Mouse (Mus musculus): ENCODE measurements around the gene Gpr155. TPM values are rescaled to one million over a fixed set of nuclear protein-coding genes. Genes with fewer than 3 reads are reported as not detected.
A peak's percentile ranks its signal among the peaks of the same experiment; 100 is the strongest.

Gene Gpr155
- total RNA-seq, 2 experiments from 2014 or later, result 9.9 to 12.3 TPM

DNA sequence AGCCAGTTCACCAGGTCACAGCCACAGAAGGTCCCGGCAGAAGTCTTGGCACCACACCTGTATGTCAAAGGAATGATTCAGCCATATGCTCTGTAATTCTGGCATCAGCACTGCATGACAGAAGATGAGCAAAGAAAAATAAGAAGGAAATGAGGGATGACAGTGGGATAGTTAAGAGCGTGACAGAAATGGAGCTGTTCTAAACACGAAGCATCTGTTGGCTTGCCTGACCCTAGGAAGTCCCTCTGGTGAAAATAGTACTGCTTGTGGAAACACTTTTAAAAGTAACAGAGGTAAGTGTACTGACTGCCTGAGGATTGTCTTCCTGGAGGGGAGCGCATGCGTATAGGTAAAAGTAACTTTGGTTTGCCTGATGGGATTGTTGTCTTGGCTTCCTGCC, 42.7 kb downstream of the Gpr155 start:
- intact Hi-C loops (cut with DNase I), result no loop called here
- DNase-seq (ENCODE audit: low spot score), result no peak

DNA sequence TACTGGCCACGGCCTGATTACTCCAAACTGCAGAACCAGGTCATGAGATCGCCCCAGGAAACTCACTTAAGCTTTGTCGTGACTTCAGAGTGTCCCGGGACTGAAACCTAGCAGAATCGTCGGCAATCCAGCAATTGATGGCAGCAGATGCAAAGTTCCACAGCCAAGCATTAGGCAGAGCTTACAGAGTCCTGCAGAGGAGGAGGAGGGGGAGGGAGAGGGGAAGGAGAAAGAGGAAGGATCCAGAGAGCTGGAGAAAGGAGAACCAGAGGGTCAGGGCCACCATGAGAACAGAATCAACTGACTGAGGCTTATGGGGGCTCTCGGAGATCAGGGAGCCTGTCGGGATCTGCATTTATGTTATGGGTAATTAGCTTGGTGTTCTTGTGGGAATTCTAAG, 48.0 kb downstream of the Gpr155 start:
- intact Hi-C loops (cut with DNase I), result no loop called here
- no peak for DNase-seq (ENCODE audit: low spot score)

DNA sequence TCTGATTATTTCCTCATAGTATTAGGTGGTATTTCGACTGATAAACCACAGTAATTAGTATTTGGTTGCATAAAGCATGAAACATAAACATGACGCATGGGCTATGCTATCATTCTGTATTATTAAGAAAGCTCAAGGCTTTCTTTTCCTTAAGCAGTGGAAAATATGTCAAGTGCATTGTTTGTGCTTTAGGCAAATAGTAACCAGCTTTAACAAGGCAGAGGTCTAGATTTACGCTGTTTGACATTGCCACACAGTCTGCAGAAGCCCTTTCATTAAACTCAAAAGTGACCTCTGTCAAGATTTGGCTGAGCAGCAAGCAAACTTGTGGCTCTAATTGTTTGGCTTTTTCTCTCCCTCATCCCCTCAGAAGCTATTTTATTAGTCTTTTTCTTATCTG, 50.4 kb downstream of the Gpr155 start:
- DNase-seq (ENCODE audit: low spot score), result no peak
- intact Hi-C loops (cut with DNase I), result no loop called here

DNA sequence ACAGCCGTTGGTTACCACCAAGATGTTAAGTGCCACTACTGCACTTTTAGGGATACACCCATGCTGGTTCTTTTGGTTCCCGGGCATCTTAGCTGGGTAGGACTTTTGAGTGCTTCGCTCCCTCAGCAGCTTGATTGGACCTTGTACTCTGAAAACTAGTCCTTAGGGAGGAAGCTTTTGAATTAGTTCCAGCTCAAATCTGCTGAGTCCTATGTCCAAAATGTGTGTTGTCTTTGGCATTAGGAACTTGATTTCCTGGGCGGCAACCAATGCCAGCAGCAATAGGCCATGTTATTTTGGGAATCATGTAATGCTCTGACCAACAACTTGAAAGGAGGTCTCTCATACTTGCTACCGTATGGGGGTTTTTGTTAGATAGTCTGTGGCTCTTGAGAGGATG, 60.5 kb downstream of the Gpr155 start:
- intact Hi-C loops (cut with DNase I), result no loop called here
- DNase-seq (ENCODE audit: low spot score), result no peak

DNA sequence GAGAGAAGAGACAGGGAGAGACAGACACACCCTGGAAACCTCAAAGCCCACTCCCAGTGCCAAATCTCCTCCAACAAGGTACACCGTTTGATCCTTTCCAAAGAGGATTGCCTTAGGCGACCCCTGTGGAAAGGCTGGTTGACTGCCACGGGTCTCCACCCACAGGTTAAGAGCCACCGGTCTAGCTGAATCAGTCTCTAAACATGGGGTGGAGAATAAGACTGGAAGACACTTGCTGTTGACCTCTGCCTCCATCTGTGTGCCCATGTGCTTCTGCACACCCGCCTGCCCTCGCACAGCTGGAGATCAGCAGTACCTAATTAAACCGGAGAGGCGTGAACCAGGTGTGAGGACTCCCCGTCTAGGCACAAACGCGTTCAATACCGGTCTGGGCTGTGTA, 63.4 kb downstream of the Gpr155 start:
- DNase-seq (ENCODE audit: low spot score), result no peak
- intact Hi-C loops (cut with DNase I), result no loop called here

DNA sequence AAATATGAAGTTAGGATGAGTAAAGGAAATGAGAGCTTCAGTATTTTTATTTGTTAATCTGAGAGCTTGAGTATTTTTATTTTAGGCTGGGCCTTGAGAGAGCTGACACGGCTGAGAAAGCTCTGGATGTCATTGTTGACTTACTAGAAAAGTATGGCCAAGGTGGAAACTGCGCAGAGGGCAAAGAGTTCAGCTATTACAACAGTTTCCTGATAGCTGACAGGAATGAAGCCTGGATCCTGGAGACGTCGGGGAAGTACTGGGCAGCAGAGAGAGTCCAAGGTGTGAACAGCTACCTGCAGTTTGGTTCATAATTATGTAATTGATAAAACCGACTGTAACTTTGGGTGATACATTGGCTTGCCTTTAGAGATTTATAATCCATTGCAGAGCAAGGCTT, 67.2 kb downstream of the Gpr155 start:
- intact Hi-C loops (cut with DNase I), result no loop called here

DNA sequence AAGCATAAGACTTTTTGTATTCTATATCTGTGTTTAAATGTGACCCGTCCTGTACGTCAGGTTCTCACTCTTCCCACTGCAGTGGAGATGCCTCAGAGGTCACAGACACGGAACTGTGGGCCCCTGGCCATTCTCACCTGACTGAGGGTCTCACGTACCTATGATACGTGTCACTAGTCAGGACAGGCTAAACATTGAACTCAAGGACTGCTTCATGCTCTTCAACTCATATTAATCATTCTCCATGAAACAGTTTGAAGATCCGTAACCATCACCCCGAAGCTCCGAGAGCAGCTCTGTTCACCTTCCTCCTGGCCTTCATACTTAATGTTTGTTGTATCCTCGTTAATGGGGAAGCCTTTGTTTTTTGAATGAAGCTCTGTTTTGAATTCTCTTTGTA, 68.9 kb downstream of the Gpr155 start:
- no peak for DNase-seq (ENCODE audit: low spot score)
- intact Hi-C loops (cut with DNase I), result no loop called here

More for the DNA sequence above, 67.2 kb downstream of the Gpr155 start:
- no peak for DNase-seq (ENCODE audit: low spot score)

DNA sequence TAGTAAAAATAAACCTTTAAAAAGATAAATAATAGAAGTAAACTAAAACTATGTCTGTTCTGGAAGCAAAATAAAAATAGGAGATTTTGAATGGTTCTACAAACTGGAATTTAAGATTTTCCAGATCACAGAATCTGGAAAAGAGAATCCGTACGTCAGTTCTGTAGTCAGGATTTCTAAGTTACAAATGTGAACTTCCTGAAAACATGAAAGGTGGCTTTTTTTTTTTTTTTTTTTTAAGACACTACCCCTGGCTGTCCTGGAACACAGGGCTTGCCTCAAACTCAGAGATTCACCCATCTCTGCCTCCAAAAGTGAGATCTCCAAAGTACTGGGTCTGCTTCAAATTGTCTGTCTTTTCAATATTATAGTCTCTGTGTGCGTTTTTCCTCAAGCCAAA, 72.1 kb downstream of the Gpr155 start:
- DNase-seq (ENCODE audit: low spot score), result no peak
- intact Hi-C loops (cut with DNase I), result loop anchor here (5.0 kb wide), 1 partner anchor 73 kb away; the partner anchor contains the start of gene Gpr155

DNA sequence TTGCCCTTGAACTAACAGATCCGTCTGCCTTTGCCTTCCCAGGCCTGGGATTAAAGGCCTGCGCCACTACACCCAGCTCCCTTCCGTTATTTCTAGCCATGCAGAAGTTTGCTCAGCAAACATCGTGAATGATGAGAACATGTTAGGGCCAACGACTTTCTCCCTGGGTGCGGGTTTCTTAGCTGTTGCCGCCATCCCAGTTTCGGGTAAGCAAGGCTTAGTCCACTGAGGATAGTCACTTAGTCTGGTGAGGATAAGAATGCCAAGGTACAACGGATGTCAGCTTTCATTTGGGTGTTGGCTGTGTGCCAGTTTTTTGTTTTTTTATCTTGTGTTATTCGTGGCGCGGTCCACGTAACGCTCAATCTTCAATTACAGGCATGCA, 73.3 kb downstream of the Gpr155 start:
- peak; percentile 16 for DNase-seq (ENCODE audit: low spot score)
- intact Hi-C loops (cut with DNase I), result loop anchor here (5.0 kb wide), 1 partner anchor 74 kb away; the partner anchor contains the start of gene Gpr155

DNA sequence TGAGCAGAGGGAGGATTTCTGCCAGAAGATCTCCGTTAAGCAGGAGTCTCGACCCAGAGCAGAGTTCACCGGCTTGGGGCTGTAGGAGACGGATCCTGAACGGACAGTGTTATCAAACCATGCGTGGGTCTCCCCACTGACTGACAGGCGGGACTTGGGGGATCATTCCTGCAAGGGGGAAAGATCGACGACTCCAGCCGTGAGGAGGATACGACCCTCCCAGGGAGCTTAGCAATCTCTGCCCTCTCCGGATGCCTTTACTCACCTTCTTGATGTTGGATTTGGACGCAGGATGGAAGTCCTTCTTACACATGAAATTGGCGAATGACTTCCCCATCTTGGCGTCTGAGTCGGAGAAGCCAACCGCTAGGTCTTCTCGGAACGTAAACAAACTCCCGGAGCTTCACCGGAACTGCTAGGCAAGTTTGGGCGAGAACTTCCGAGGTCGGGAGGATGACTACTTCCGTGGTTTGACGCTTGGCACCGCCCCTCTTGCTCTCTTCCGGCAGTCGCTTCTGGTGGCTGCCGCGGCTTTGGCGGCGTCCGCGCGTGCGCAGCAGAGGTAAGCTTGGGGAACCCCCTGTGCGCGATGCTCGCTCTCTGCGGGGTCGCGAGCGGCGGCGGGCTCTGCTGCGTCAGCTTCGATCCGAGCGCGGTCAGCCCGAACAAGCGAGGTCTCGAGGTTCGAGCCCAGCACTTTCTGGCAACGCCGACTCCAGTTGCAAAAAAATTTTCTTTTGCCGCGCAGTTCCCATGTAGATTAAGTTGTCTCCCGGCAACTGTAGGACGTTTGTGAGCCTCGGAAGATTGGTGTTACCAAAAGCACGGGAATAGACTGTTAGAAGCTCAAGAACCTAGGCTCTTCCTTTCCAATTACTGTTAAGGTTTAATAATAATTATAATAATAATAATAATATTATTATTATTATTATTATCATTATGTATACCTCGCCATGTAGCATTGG, 73.9 kb downstream of the Gpr155 start, which contains the start of the genes Scrn3 and Cir1:
Gene Scrn3 (plus strand): TSS at position 450 of the 965 bp plus-strand sequence.
Gene Cir1 (minus strand): TSS at position 550 of the 965 bp plus-strand sequence.
- DNase-seq (ENCODE audit: low spot score), result peak; percentile 88
- intact Hi-C loops (cut with DNase I), result loop anchor here (5.0 kb wide), 1 partner anchor 75 kb away; the partner anchor contains the start of gene Gpr155

DNA sequence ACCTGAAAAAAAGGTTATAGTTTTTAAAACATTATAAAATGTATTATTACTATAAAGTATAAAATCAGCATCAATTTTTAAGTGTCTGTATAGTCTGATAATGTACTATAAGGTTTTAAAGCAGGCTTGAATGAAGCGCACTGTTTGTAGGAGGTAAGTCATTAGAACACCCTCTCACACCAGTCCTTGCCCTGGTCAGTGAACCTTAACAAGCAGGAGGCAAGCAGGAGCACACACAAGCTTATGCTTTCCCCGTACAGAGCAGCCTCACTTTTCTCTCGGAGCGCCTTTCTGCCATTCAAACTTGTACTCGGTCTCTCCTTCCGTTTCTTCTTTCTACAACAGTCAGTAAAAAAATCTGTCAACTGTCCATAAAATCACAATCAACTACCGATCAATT, 80.4 kb downstream of the Gpr155 start:
- DNase-seq (ENCODE audit: low spot score), result no peak
- intact Hi-C loops (cut with DNase I), result no loop called here

DNA sequence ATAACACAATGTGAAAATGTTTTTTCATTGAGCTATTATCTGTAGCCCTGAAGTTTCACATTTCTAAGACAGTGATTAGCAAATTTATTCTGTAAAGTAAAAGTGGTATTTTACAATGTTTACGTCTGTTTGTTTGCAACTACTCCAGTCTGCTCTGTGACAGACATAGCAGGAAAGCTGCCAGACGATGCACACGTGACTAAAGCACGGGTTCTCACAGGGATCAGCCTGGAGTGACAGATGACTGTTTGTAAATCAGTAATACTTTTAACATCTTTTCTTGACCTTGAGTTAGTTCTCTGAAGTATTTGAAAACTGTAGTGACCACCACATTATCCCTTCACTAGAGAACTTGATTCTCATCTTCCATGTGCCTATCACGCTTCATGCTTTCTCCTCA, 81.9 kb downstream of the Gpr155 start:
- DNase-seq (ENCODE audit: low spot score), result no peak
- intact Hi-C loops (cut with DNase I), result no loop called here

DNA sequence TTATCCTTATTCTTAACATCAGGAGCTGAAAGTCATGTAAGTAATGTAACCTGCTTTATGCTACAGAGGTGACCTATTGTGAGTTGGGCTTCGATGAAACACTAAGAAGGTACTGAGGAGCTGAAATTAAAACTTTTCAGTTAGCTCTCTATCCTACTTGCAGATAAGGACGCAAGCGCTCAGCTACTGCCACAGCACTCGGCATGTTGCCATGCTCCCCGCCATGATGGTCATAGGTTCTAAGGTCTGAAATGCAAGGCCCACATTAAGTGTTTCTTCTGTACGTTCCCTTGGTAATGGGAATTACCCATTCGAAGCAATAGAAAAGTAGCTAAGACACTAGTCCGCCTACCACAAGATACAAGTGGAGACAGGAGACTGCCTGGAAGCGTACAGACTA, 83.7 kb downstream of the Gpr155 start:
- intact Hi-C loops (cut with DNase I), result no loop called here
- DNase-seq (ENCODE audit: low spot score), result no peak

DNA sequence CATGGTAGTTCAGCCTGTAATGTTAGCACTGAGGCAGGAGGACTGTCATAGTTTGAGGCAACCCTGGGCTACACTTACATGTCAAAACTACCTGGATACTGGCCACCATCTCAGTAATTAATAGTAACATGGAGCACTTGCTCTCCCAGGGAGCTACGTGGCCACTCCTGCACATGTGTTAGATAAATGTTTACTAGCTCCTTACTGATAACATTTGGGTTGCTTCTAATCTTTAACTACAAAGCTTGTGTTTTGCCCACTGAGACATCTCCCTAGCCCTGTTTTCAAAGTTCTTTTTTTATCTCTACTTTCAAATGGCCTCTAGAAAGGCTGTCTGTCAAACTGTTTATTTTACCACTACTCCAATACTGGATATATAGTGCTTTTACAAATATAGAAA, 84.4 kb downstream of the Gpr155 start:
- DNase-seq (ENCODE audit: low spot score), result no peak
- intact Hi-C loops (cut with DNase I), result no loop called here

DNA sequence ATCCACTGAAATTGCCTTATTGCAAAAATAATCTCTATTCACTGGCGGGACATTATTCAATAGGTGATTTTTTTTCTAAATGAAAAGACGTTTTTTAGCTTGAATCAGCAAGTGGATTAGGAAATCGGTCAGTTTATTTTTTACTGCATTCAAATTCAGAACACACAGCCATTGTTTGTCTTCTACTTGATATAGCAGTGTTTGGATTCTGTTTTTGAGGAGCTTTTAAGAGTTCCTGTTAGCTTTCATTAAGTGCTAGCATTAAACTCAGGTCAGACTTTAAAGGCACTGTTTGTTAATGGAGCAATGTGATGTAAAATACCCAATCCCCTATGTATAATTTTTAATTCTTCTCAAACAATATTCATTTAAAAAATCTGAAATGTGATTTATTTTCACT, 87.5 kb downstream of the Gpr155 start:
- intact Hi-C loops (cut with DNase I), result no loop called here
- DNase-seq (ENCODE audit: low spot score), result no peak

DNA sequence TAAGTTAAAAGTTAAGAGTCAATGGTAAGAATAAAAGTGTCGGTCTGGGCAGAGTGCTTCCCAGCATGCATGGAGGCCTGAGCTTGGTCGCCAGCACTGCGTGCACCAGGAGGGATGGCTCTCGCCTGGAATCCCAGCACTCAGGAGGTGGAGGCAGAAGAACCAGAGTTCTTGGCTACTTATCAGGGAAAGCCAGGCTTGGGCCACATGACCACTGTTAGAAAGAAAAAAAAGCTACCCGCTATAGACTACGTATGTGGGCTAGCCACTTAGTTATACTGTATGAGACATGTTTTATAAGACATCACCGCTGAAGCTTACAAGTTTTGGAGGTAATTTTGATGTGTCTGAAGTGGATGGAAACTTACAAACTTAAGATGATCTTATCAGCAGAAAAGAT, 88.2 kb downstream of the Gpr155 start:
- intact Hi-C loops (cut with DNase I), result no loop called here
- DNase-seq (ENCODE audit: low spot score), result no peak

DNA sequence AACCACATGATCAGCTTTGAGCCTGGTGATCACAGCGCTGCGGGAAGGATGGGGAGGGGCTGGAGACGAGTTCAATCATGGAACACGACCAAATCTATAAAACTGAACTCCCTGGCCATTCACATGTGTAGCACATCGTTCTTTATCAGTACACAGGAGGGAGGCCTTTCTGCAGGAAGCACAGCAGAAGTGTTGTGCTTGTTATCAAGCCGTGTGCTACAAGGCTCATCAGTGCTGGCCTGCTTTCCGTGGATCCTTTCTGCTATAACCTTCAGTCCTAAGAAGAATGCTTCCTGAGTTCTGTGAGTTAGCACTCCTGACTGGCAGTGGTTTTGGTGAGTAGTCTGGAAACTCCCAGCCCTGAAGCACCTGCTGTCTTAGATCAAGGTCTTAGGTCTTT, 91.3 kb downstream of the Gpr155 start:
- no peak for DNase-seq (ENCODE audit: low spot score)
- intact Hi-C loops (cut with DNase I), result no loop called here

Other genes with a start within 250 kb of the Gpr155 start
- 10 to 100 TPM; 44.6 to 48.3 TPM for gene Ola1, start 167.6 kb downstream of the Gpr155 start, total RNA-seq (2021)
- not detected for gene Sp9, start 114.6 kb downstream of the Gpr155 start, total RNA-seq (2021)
- 10 to 100 TPM; 19.0 to 21.7 TPM for gene Scrn3, start 74.0 kb downstream of the Gpr155 start, total RNA-seq (2021)
- gene Cir1, start 73.9 kb downstream of the Gpr155 start, total RNA-seq (2021), result 10 to 100 TPM; 13.4 to 14.7 TPM
- gene Wipf1, start 143.2 kb upstream of the Gpr155 start, total RNA-seq (2021), result 10 to 100 TPM; 14.0 to 16.7 TPM
- gene Chrna1, start 193.8 kb upstream of the Gpr155 start, total RNA-seq (2021), result under 1 TPM in 1 of 2 experiments, not detected in 1; 0.06 TPM

Measured in heart, postnatal 25 days (tissue).